Mouse (Mus musculus) MEL (cell line): ENCODE measurements around the gene Slc7a8. TPM values are rescaled to one million over a fixed set of nuclear protein-coding genes. Genes with fewer than 3 reads are reported as not detected.

Source experiments
- DNase-seq: peaks from one replicate; pipeline ENCODE4 v3.0.0; 2011; ENCODE audit warnings: low read depth, low spot score
- H3K27ac ChIP-seq: 2 replicates; pipeline ENCODE4 v1.5.1; 2012; ENCODE audit warnings: low read depth, mild to moderate bottlenecking, control low read depth, low read length, moderate library complexity; ENCODE audit not compliant: control insufficient read depth
- H3K27me3 ChIP-seq, 2 experiments: fragments of 150-350 bp in 1 of 2; sonication (generic) in 1 of 2; 2 replicates each; pipeline ENCODE4 v1.6.1; 2012; ENCODE audit warnings: low read length in 2 of 2, mild to moderate bottlenecking in 2 of 2, improper control_type of control experiment in 1 of 2, moderate library complexity in 1 of 2; ENCODE audit not compliant: insufficient read depth in 2 of 2, control insufficient read depth in 1 of 2
- H3K36me3 ChIP-seq, 2 experiments: 2 replicates each; pipeline ENCODE4 v1.6.1; 2012 to 2014; ENCODE audit warnings: low read length in 2 of 2, improper control_type of control experiment in 1 of 2, inconsistent platforms in 1 of 2, mild to moderate bottlenecking in 1 of 2; ENCODE audit not compliant: insufficient read depth in 2 of 2, control insufficient read depth in 1 of 2
- H3K4me1 ChIP-seq, 2 experiments: fragments of 150-350 bp in 1 of 2; sonication (generic) in 1 of 2; 2 replicates each; pipeline ENCODE4 v1.6.1; 2012; ENCODE audit warnings: low read length in 2 of 2, improper control_type of control experiment in 1 of 2, mild to moderate bottlenecking in 1 of 2; ENCODE audit not compliant: insufficient read depth in 2 of 2, control insufficient read depth in 1 of 2
- H3K4me3 ChIP-seq, 2 experiments: fragments of 150-350 bp in 1 of 2; sonication (generic) in 1 of 2; 2 replicates each; pipeline ENCODE4 v1.5.1; 2012; ENCODE audit warnings: low read depth in 2 of 2, low read length in 2 of 2, mild to moderate bottlenecking in 2 of 2, moderate library complexity in 2 of 2, control low read depth in 1 of 2, improper control_type of control experiment in 1 of 2; ENCODE audit not compliant: control insufficient read depth in 1 of 2, insufficient read depth in 1 of 2
- H3K79me2 ChIP-seq: 2 replicates; pipeline ENCODE4 v1.6.1; 2012; ENCODE audit warnings: mild to moderate bottlenecking, low read length, moderate library complexity; ENCODE audit not compliant: control insufficient read depth, poor library complexity, insufficient read depth
- H3K9ac ChIP-seq: 2 replicates; pipeline ENCODE4 v1.6.1; 2012; ENCODE audit warnings: low read depth, mild to moderate bottlenecking, control low read depth, low read length, moderate library complexity; ENCODE audit not compliant: control insufficient read depth, poor library complexity, severe bottlenecking
- H3K9me3 ChIP-seq: fragments of 150-350 bp; sonication (generic); replicated peaks from 2 replicates; pipeline ENCODE4 v1.6.1; 2012; ENCODE audit warnings: mild to moderate bottlenecking, low read length, improper control_type of control experiment, moderate library complexity; ENCODE audit not compliant: insufficient read depth
- BHLHE40 ChIP-seq: IDR thresholded peaks from 2 replicates; pipeline ENCODE4 v1.6.1; 2012; ENCODE audit warnings: low read depth, mild to moderate bottlenecking, inconsistent platforms, low read length, improper control_type of control experiment, borderline replicate concordance
- CHD2 ChIP-seq: IDR thresholded peaks from 2 replicates; pipeline ENCODE4 v1.6.1; 2011; ENCODE audit warnings: low read length, improper control_type of control experiment
- CTCF ChIP-seq, 3 experiments: IDR thresholded peaks in 2 of 3; conservative IDR thresholded peaks in 1 of 3; 2 replicates each; pipeline ENCODE4 v1.5.1; 2011 to 2012; ENCODE audit warnings: low read length in 3 of 3, low read depth in 2 of 3, mild to moderate bottlenecking in 2 of 3, improper control_type of control experiment in 1 of 3, inconsistent platforms in 1 of 3, mixed read lengths in 1 of 3, moderate library complexity in 1 of 3; ENCODE audit not compliant: control insufficient read depth in 1 of 3, insufficient read depth in 1 of 3, poor library complexity in 1 of 3, severe bottlenecking in 1 of 3
- E2F4 ChIP-seq: IDR thresholded peaks from 2 replicates; pipeline ENCODE4 v1.6.1; 2011; ENCODE audit warnings: low read depth, low read length, improper control_type of control experiment, borderline replicate concordance
- ELF1 ChIP-seq: IDR thresholded peaks from 2 replicates; pipeline ENCODE4 v1.6.1; 2014; ENCODE audit warnings: low read depth, mild to moderate bottlenecking, inconsistent platforms, low read length, improper control_type of control experiment, moderate library complexity
- EP300 ChIP-seq, 2 experiments: IDR thresholded peaks; 2 replicates each; pipeline ENCODE4 v1.6.1; 2011; ENCODE audit warnings: improper control_type of control experiment in 2 of 2, low read length in 2 of 2, low read depth in 1 of 2, mild to moderate bottlenecking in 1 of 2
- GABPA ChIP-seq: IDR thresholded peaks from 2 replicates; pipeline ENCODE4 v1.6.1; 2012; ENCODE audit warnings: low read depth, mild to moderate bottlenecking, inconsistent platforms, low read length, improper control_type of control experiment, moderate library complexity
- GATA1 ChIP-seq: IDR thresholded peaks from 2 replicates; pipeline ENCODE4 v1.6.1; 2011; ENCODE audit warnings: low read depth, low read length, improper control_type of control experiment
- HCFC1 ChIP-seq: IDR thresholded peaks from 2 replicates; pipeline ENCODE4 v1.6.1; 2012; ENCODE audit warnings: low read depth, mild to moderate bottlenecking, inconsistent platforms, low read length, improper control_type of control experiment, moderate library complexity
- JUND ChIP-seq: IDR thresholded peaks from 2 replicates; pipeline ENCODE4 v1.6.1; 2011; ENCODE audit warnings: low read depth, mild to moderate bottlenecking, improper control_type of control experiment, low read length
- MAFK ChIP-seq: IDR thresholded peaks from 2 replicates; pipeline ENCODE4 v1.6.1; 2011; ENCODE audit warnings: low read depth, mild to moderate bottlenecking, low read length, improper control_type of control experiment, borderline replicate concordance
- MAX ChIP-seq: IDR thresholded peaks from 2 replicates; pipeline ENCODE4 v1.6.1; 2011; ENCODE audit warnings: low read length, improper control_type of control experiment
- MAZ ChIP-seq: IDR thresholded peaks from 2 replicates; pipeline ENCODE4 v1.6.1; 2012; ENCODE audit warnings: low read depth, mild to moderate bottlenecking, inconsistent platforms, low read length, improper control_type of control experiment
- MXI1 ChIP-seq: IDR thresholded peaks from 2 replicates; pipeline ENCODE4 v1.6.1; 2011; ENCODE audit warnings: mild to moderate bottlenecking, low read depth, low read length, improper control_type of control experiment
- MYB ChIP-seq: IDR thresholded peaks from 2 replicates; pipeline ENCODE4 v1.6.1; 2011; ENCODE audit warnings: mild to moderate bottlenecking, low read depth, low read length, improper control_type of control experiment
- MYC ChIP-seq: IDR thresholded peaks from 2 replicates; pipeline ENCODE4 v1.6.1; 2011; ENCODE audit warnings: low read depth, mild to moderate bottlenecking, low read length, improper control_type of control experiment, moderate library complexity
- NELFE ChIP-seq: IDR thresholded peaks from 2 replicates; pipeline ENCODE4 v1.6.1; 2011; ENCODE audit warnings: low read depth, low read length, improper control_type of control experiment
- NRF1 ChIP-seq: IDR thresholded peaks from 2 replicates; pipeline ENCODE4 v1.6.1; 2014; ENCODE audit warnings: low read depth, mild to moderate bottlenecking, inconsistent platforms, low read length, improper control_type of control experiment, moderate library complexity; ENCODE audit not compliant: poor library complexity, insufficient read depth, severe bottlenecking
- POLR2AphosphoS2 ChIP-seq: IDR thresholded peaks from 2 replicates; pipeline ENCODE4 v1.6.1; 2011; ENCODE audit warnings: low read length, improper control_type of control experiment
- RCOR1 ChIP-seq: IDR thresholded peaks from 2 replicates; pipeline ENCODE4 v1.6.1; 2012; ENCODE audit warnings: low read depth, mild to moderate bottlenecking, inconsistent platforms, low read length, improper control_type of control experiment
- SIN3A ChIP-seq: IDR thresholded peaks from 2 replicates; pipeline ENCODE4 v1.6.1; 2012; ENCODE audit warnings: low read length, improper control_type of control experiment, inconsistent platforms
- TAL1 ChIP-seq: IDR thresholded peaks from 2 replicates; pipeline ENCODE4 v1.6.1; 2012; ENCODE audit warnings: mild to moderate bottlenecking, inconsistent platforms, low read length, moderate library complexity, mixed read lengths
- TBP ChIP-seq: IDR thresholded peaks from 2 replicates; pipeline ENCODE4 v1.8.0; 2011; ENCODE audit warnings: low read depth, low read length, improper control_type of control experiment
- TCF12 ChIP-seq: IDR thresholded peaks from 2 replicates; pipeline ENCODE4 v1.6.1; 2014; ENCODE audit warnings: low read depth, mild to moderate bottlenecking, inconsistent platforms, low read length, improper control_type of control experiment, moderate library complexity
- UBTF ChIP-seq: IDR thresholded peaks from 2 replicates; pipeline ENCODE4 v1.6.1; 2012; ENCODE audit warnings: low read depth, mild to moderate bottlenecking, inconsistent platforms, low read length, improper control_type of control experiment, moderate library complexity, borderline replicate concordance; ENCODE audit not compliant: insufficient read depth
- USF1 ChIP-seq: IDR thresholded peaks from 2 replicates; pipeline ENCODE4 v1.6.1; 2014; ENCODE audit warnings: low read depth, mild to moderate bottlenecking, inconsistent platforms, low read length, improper control_type of control experiment, moderate library complexity
- USF2 ChIP-seq, 2 experiments: IDR thresholded peaks; 2 replicates each; pipeline ENCODE4 v1.6.1; 2011 to 2012; ENCODE audit warnings: improper control_type of control experiment in 2 of 2, low read length in 2 of 2, borderline replicate concordance in 1 of 2, inconsistent platforms in 1 of 2, low read depth in 1 of 2, mild to moderate bottlenecking in 1 of 2; ENCODE audit not compliant: insufficient read depth in 1 of 2
- ZC3H11A ChIP-seq: IDR thresholded peaks from 2 replicates; pipeline ENCODE4 v1.6.1; 2012; ENCODE audit warnings: low read depth, mild to moderate bottlenecking, inconsistent platforms, low read length, improper control_type of control experiment
- ZMIZ1 ChIP-seq: IDR thresholded peaks from 2 replicates; pipeline ENCODE4 v1.6.1; 2012; ENCODE audit warnings: low read depth, mild to moderate bottlenecking, inconsistent platforms, low read length, improper control_type of control experiment, moderate library complexity
- polyA plus RNA-seq, 2 experiments: library from polyadenylated mRNA; stranded (reverse) in 1 of 2; unstranded in 1 of 2; fragments of >175 nt in 1 of 2; fragments of >200 nt in 1 of 2; gene quantifications; 2 replicates each; pipeline versions ENCODE4 v1.2.1 to v1.2.4; 2012; ENCODE audit warnings: low replicate concordance in 2 of 2, low read depth in 1 of 2; ENCODE audit not compliant: insufficient read length in 2 of 2, insufficient read depth in 1 of 2, missing spikeins in 1 of 2
- total RNA-seq: library from RNA; depleted of rRNA; stranded (reverse); fragments of 300-350 nt; gene quantifications from 2 replicates; pipeline ENCODE4 v1.2.3, GENCODE M21; 2012

Slc7a8 gene
- total and polyA plus RNA-seq, 3 experiments, result 0.08 to 0.29 TPM; not detected in 1

DNA sequence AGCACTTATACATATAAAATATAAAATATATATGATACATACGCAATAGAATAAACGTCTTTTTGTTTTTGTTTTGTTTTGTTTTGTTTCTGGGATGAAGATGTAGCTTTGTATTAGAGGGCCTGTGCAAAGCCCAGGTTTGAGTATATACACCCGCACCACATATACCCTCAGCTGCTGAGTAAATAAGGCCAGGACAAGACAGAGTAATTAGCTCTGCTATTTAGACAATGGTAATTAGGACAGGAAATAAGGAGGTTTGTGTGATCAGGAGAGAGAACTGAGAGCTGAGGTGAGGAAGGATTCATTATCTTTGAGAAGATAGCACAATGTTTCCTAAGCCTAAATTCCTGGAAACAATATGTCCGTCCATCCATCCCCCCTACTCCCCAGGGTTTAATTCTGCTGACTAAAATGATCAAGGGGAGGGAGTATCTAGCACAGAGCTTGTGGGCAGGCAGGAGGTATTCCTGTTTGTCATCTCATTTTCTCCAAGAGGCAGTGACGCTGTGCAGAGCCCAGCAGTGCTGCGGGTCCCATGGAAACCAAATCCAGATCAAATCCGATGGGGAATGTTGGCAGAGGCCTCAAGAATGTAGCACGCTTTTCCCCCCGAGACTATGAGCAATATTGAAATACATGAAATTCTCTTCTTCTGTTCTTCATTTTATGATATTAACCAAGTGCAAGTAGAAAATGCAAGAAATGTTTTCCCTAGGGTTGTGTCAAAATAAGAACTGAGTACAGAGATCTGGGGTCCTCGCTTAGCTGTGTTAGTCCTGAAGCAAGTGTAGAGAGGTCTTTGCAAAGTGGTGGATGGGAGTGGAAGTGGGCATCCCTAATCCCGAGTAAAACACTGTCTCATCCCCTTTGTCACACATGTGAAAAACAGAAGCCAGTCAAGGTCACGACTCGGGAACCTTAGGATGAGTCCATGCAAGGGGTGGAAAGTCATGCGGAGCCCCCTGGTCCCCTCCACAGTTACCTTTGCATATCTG lies 44.9 kb downstream of the Slc7a8 start:
- H3K9ac ChIP-seq, result no peak overlapping the region
- H3K36me3 ChIP-seq, result no peaks in the 10 kb centered on the region
- no peak overlapping the region for H3K4me3 ChIP-seq
- DNase-seq, result no peak
- no peaks in the 10 kb centered on the region for H3K9me3 ChIP-seq
- H3K27ac ChIP-seq, result no peak overlapping the region
- no peaks in the 10 kb centered on the region for H3K79me2 ChIP-seq
- TF ChIP-seq NELFE, result no peak
- no peak for TF ChIP-seq MAFK
- no peak for TF ChIP-seq TCF12
- TF ChIP-seq MYC, result no peak
- no peak for TF ChIP-seq SIN3A
- TF ChIP-seq, all 39 proteins: peak for 0
- H3K27me3 ChIP-seq, result no peaks in the 10 kb centered on the region; a peak in 1 of 4 replicates
- H3K4me1 ChIP-seq, result peaks cover 0 to 16% of the 10 kb centered on the region in 2 experiments; a peak in 3 of 4 replicates

DNA sequence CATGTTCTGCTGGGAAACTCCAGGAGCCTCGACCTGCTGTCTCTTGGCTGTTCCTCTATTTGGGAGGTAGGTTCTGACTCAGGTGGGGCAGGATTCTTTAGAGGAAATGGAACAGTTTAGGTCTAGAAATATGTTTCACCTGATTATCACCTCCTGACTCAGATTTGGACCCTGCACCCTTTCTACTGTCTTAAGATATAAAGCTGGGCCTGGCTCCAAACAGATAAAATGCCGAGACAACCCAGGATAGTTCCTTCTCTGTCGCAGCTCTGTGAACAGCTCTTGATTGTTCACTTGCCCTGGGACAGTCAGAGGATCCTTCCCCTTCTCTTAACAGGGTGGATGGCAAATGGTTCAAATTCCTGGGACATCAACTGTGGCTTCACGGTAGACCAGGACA lies 46.5 kb downstream of the Slc7a8 start:
- no peaks in the 10 kb centered on the region; a peak in 1 of 4 replicates for H3K27me3 ChIP-seq
- H3K9ac ChIP-seq, result no peak overlapping the region
- no peaks in the 10 kb centered on the region for H3K36me3 ChIP-seq
- H3K4me3 ChIP-seq, result no peak overlapping the region
- H3K4me1 ChIP-seq, result peaks cover 0 to 16% of the 10 kb centered on the region in 2 experiments; a peak in 3 of 4 replicates
- H3K9me3 ChIP-seq, result no peaks in the 10 kb centered on the region
- peak; percentile 76 for DNase-seq
- no peak overlapping the region for H3K27ac ChIP-seq
- H3K79me2 ChIP-seq, result no peaks in the 10 kb centered on the region
- TF ChIP-seq MXI1 (no peak), NRF1 (no peak), CTCF (IDR thresholded peaks at IDR 0.05 in 2 of 3, conservative IDR thresholded peaks at IDR 0.05 in 1 of 3; ENCODE audit: control insufficient read depth in 1 of 3, insufficient read depth in 1 of 3, low read depth in 2 of 3, low read length in 3 of 3, poor library complexity in 1 of 3, severe bottlenecking in 1 of 3) (no peak), ZC3H11A (no peak), CHD2 (no peak), E2F4 (no peak), GATA1 (peak; percentile 89), GABPA (no peak), MAX (no peak), EP300 (IDR thresholded peaks at IDR 0.05; ENCODE audit: low read depth in 1 of 2, low read length in 2 of 2) (peak; percentile 84 to 87), TBP (no peak), USF2 (IDR thresholded peaks at IDR 0.05; ENCODE audit: borderline replicate concordance in 1 of 2, insufficient read depth in 1 of 2, low read depth in 1 of 2, low read length in 2 of 2) (no peak), JUND (no peak), HCFC1 (no peak), MAFK (0 out of 2 replicates have a peak, but pooled peaks have one; percentile 21), ELF1 (no peak), USF1 (no peak), POLR2AphosphoS2 (no peak), UBTF (no peak), NELFE (no peak), TAL1 (peak; percentile 43; the same call in 1 of the 2 replicates), MYB (no peak), ZMIZ1 (no peak), MAZ (no peak), BHLHE40 (no peak), MYC (no peak), RCOR1 (peak; percentile 97)
